Mouse (Mus musculus) kidney, adult 2 months (tissue): ENCODE data around the gene Gm1043.

Experiments
- CTCF ChIP-seq: fragments of 200-500 bp; conservative IDR thresholded peaks from 2 replicates; pipeline ENCODE4 v1.5.1; 2011; ENCODE audit warnings: low read depth, mild to moderate bottlenecking, control low read depth, low read length, moderate library complexity, mixed read lengths; ENCODE audit not compliant: insufficient read depth, insufficient read length
- POLR2A ChIP-seq: fragments of 200-500 bp; IDR thresholded peaks from one replicate; pipeline ENCODE4 v1.6.1; 2011; ENCODE audit warnings: low read depth, low read length, control low read depth

DNA sequence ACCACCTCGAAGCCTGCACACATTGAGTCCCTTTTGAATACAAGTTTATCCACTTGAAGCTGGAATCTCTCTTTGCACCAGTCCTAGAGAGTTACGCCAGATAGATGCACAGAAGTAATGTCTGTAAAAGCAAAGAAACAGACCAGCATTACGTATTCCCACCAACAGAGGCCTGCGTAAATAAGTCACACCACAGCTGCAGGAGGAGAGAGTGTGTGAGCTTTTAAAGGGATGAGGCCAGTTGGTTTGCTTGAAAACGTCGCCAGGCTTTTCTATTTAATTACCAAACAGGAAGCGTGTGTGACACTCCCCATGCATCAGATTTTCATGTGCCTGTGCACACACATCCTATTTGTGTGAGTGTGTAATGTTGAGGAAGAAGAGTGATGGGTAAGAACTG, 99.4 kb downstream of the Gm1043 start:
- TF ChIP-seq CTCF = no peak
- TF ChIP-seq POLR2A = no peak
